Comparison of ENCODE assay signal across 8 mouse cellular contexts in the genomic region with DNA sequence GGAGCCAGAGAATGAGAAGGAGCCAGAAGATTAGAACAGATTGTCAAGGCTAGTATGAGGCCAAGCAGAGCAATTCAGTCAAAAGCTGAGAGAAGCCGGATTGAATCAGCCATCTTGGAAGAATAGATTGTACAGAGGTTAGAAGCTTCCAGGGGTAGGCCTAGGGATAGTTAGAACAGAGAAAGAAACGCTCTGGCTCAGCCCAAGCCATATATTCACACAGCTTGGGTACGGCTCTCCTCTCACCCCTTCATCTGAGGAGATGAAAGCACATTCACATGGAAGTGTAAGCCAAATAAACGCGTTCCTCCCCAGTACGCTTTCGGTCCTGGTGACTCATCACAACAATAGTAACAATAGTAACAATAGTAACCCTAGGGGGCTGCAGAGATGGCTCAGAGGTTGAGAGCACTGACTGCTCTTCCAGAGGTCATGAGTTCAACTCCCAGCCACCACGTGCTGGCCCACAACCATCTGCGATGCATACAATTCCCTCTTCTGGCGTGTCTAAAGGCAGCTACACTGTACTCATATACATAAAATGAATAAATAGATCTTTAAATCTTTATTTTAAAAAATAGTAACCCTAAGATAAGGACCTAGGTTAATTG. TPM values are rescaled to one million over a fixed set of nuclear protein-coding genes. Genes with fewer than 3 reads are reported as not detected.
DNase-seq lines count a peak whose midpoint lies in the region; ATAC-seq and TF ChIP-seq lines count a peak whose summit lies in the region.

No protein-coding gene starts in this region.

- H3K9me3 ChIP-seq in lung, embryonic 14.5 days (ENCODE audit: low read depth, low read length) = no peaks in the 10 kb centered on the region
- H3K9me3 ChIP-seq in intestine, embryonic 14.5 days (ENCODE audit: control insufficient read depth, low read length) = no peaks in the 10 kb centered on the region
- H3K9me3 ChIP-seq in neural tube, embryonic 14.5 days (ENCODE audit: control insufficient read depth, low read length) = no peaks in the 10 kb centered on the region

- no peak for ATAC-seq in lung, embryonic 14.5 days (ENCODE audit: insufficient read depth)
- ATAC-seq in intestine, embryonic 14.5 days (replicated peaks; ENCODE audit: low FRiP score, low TSS enrichment, low read depth) = no peak
- ATAC-seq in neural tube, embryonic 14.5 days (ENCODE audit: low read depth) = no peak

- H3K4me1 ChIP-seq in lung, embryonic 14.5 days (ENCODE audit: insufficient read depth) = peaks cover 8% of the 10 kb centered on the region
- peaks cover 8% of the 10 kb centered on the region for H3K4me1 ChIP-seq in intestine, embryonic 14.5 days (replicated peaks; ENCODE audit: control insufficient read depth, insufficient read depth, low read length)
- H3K4me1 ChIP-seq in neural tube, embryonic 14.5 days (ENCODE audit: control insufficient read depth, insufficient read depth, low read length) = peaks cover 14% of the 10 kb centered on the region

- no peak overlapping the region for H3K27ac ChIP-seq in lung, embryonic 14.5 days (ENCODE audit: low read depth)
- H3K27ac ChIP-seq in intestine, embryonic 14.5 days (ENCODE audit: low read depth) = no peak overlapping the region
- no peak overlapping the region for H3K27ac ChIP-seq in neural tube, embryonic 14.5 days (ENCODE audit: low read depth, low read length)

- DNase-seq in lung, embryonic 14.5 days = no peak
- no peak for DNase-seq in lung, postnatal 4 days
- peak; percentile 31 for DNase-seq in embryo, embryonic 11 days
- DNase-seq in intestine, embryonic 14.5 days (ENCODE audit: low spot score) = no peak
- DNase-seq in adrenal gland, postnatal 25 days = no peak
- DNase-seq in left cerebral cortex, adult 18-20 months (ENCODE audit: low spot score in 2 of 2) = no peak
- DNase-seq in thymus, postnatal 0 days (ENCODE audit: low spot score) = no peak

- peaks cover 27% of the 10 kb centered on the region for H3K36me3 ChIP-seq in lung, embryonic 14.5 days (ENCODE audit: insufficient read depth)
- H3K36me3 ChIP-seq in intestine, embryonic 14.5 days (ENCODE audit: control insufficient read depth, insufficient read depth, low read length) = peaks cover 27% of the 10 kb centered on the region
- H3K36me3 ChIP-seq in neural tube, embryonic 14.5 days (ENCODE audit: control insufficient read depth, insufficient read depth, low read length) = no peaks in the 10 kb centered on the region

- no peaks in the 10 kb centered on the region for H3K27me3 ChIP-seq in lung, embryonic 14.5 days (ENCODE audit: insufficient read depth, low read length)
- H3K27me3 ChIP-seq in intestine, embryonic 14.5 days (replicated peaks; ENCODE audit: control insufficient read depth, insufficient read depth, low read length) = no peaks in the 10 kb centered on the region
- no peaks in the 10 kb centered on the region for H3K27me3 ChIP-seq in neural tube, embryonic 14.5 days (ENCODE audit: control insufficient read depth, insufficient read depth, low read length)

- H3K4me2 ChIP-seq in lung, embryonic 14.5 days = peak overlapping the region; percentile 94
- peak overlapping the region; percentile 63 for H3K4me2 ChIP-seq in intestine, embryonic 14.5 days (ENCODE audit: low read length)
- H3K4me2 ChIP-seq in neural tube, embryonic 14.5 days (ENCODE audit: low read depth, low read length) = peak overlapping the region; percentile 48

- WGBS in lung, embryonic 14.5 days = 36% methylated on average over 10 of the region's 10 CpGs
- 46% methylated on average over 10 of the region's 10 CpGs for WGBS in intestine, embryonic 14.5 days
- 14% methylated on average over 10 of the region's 10 CpGs for WGBS in neural tube, embryonic 14.5 days

- peak overlapping the region; percentile 90 for H3K9ac ChIP-seq in lung, embryonic 14.5 days
- H3K9ac ChIP-seq in intestine, embryonic 14.5 days (ENCODE audit: low read length) = peak overlapping the region; percentile 79; the same call in 1 of the 2 replicates
- peak overlapping the region; percentile 71; the same call in 1 of the 2 replicates for H3K9ac ChIP-seq in neural tube, embryonic 14.5 days (replicated peaks; ENCODE audit: low read depth, low read length)

- no peak for TF ChIP-seq CTCF in lung, embryonic 14.5 days (IDR thresholded peaks at IDR 0.05; ENCODE audit: low read depth)

- peak overlapping the region; percentile 81 for H3K4me3 ChIP-seq in lung, embryonic 14.5 days (ENCODE audit: low read depth, low read length)
- peak overlapping the region; percentile 63 for H3K4me3 ChIP-seq in intestine, embryonic 14.5 days (ENCODE audit: low read depth, low read length)
- H3K4me3 ChIP-seq in neural tube, embryonic 14.5 days (ENCODE audit: low read depth, low read length) = peak overlapping the region; percentile 71

RNA-seq across cellular contexts. Expression of a gene that starts 0.7 kb away (rescaled TPM):
- 123 and 126 TPM in 2 replicates for polyA plus RNA-seq in lung, embryonic 14.5 days (2014; fragmentation: Nextera tagmentation; extraction: Ambion mirVana)
- 140 and 159 TPM in 2 replicates for polyA plus RNA-seq in intestine, embryonic 14.5 days (2014; fragmentation: Nextera tagmentation; extraction: Ambion mirVana)
- 132 and 140 TPM in 2 replicates for polyA plus RNA-seq in neural tube, embryonic 14.5 days (2014; fragmentation: Nextera tagmentation; extraction: Ambion mirVana)
- total RNA-seq in adrenal gland, postnatal 25 days (2021) = 83.3 and 85.8 TPM in 2 replicates
- total RNA-seq in left cerebral cortex, adult 18-20 months (2021) = 10 to 100 TPM; 90.5 to 94.8 TPM
- 154 and 155 TPM in 2 replicates for polyA plus RNA-seq in thymus, postnatal 0 days (2015; fragmentation: Nextera tagmentation; extraction: Ambion mirVana)

RNA-seq across cellular contexts. Expression of a gene that starts 1.0 kb away (rescaled TPM):
- 8.9 and 9.7 TPM in 2 replicates for polyA plus RNA-seq in lung, embryonic 14.5 days (2014; fragmentation: Nextera tagmentation; extraction: Ambion mirVana)
- polyA plus RNA-seq in intestine, embryonic 14.5 days (2014; fragmentation: Nextera tagmentation; extraction: Ambion mirVana) = 7.1 and 8.4 TPM in 2 replicates
- 11.2 and 13.1 TPM in 2 replicates for polyA plus RNA-seq in neural tube, embryonic 14.5 days (2014; fragmentation: Nextera tagmentation; extraction: Ambion mirVana)
- 12.8 and 17.5 TPM in 2 replicates for total RNA-seq in adrenal gland, postnatal 25 days (2021)
- total RNA-seq in left cerebral cortex, adult 18-20 months (2021) = 10 to 100 TPM; 14.5 to 15.1 TPM
- 6.0 and 7.6 TPM in 2 replicates for polyA plus RNA-seq in thymus, postnatal 0 days (2015; fragmentation: Nextera tagmentation; extraction: Ambion mirVana)

RNA-seq across cellular contexts. Expression of a gene that starts 13.0 kb away (rescaled TPM):
- polyA plus RNA-seq in lung, embryonic 14.5 days (2014; fragmentation: Nextera tagmentation; extraction: Ambion mirVana) = 29.2 and 29.3 TPM in 2 replicates
- polyA plus RNA-seq in intestine, embryonic 14.5 days (2014; fragmentation: Nextera tagmentation; extraction: Ambion mirVana) = 35.1 and 35.9 TPM in 2 replicates
- 98.8 and 104 TPM in 2 replicates for polyA plus RNA-seq in neural tube, embryonic 14.5 days (2014; fragmentation: Nextera tagmentation; extraction: Ambion mirVana)
- total RNA-seq in adrenal gland, postnatal 25 days (2021) = 3.5 and 8.0 TPM in 2 replicates
- total RNA-seq in left cerebral cortex, adult 18-20 months (2021) = 100 to 1,000 TPM; 161 to 166 TPM
- polyA plus RNA-seq in thymus, postnatal 0 days (2015; fragmentation: Nextera tagmentation; extraction: Ambion mirVana) = 1,525 and 1,527 TPM in 2 replicates

RNA-seq across cellular contexts. Expression of a gene that starts 18.3 kb away (rescaled TPM):
- polyA plus RNA-seq in lung, embryonic 14.5 days (2014; fragmentation: Nextera tagmentation; extraction: Ambion mirVana) = 1.4 and 2.6 TPM in 2 replicates
- 3.5 and 3.8 TPM in 2 replicates for polyA plus RNA-seq in intestine, embryonic 14.5 days (2014; fragmentation: Nextera tagmentation; extraction: Ambion mirVana)
- polyA plus RNA-seq in neural tube, embryonic 14.5 days (2014; fragmentation: Nextera tagmentation; extraction: Ambion mirVana) = 0.59 and 2.2 TPM in 2 replicates
- 29.6 and 31.0 TPM in 2 replicates for total RNA-seq in adrenal gland, postnatal 25 days (2021)
- total RNA-seq in left cerebral cortex, adult 18-20 months (2021) = 10 to 100 TPM in 1 of 2 experiments, 1 to 10 TPM in 1; 8.1 to 12.9 TPM
- 8.5 and 11.0 TPM in 2 replicates for polyA plus RNA-seq in thymus, postnatal 0 days (2015; fragmentation: Nextera tagmentation; extraction: Ambion mirVana)

RNA-seq across cellular contexts. Expression of a gene that starts 45.4 kb away (rescaled TPM):
- 49.5 and 61.3 TPM in 2 replicates for polyA plus RNA-seq in lung, embryonic 14.5 days (2014; fragmentation: Nextera tagmentation; extraction: Ambion mirVana)
- 53.4 and 64.5 TPM in 2 replicates for polyA plus RNA-seq in intestine, embryonic 14.5 days (2014; fragmentation: Nextera tagmentation; extraction: Ambion mirVana)
- 58.0 and 61.5 TPM in 2 replicates for polyA plus RNA-seq in neural tube, embryonic 14.5 days (2014; fragmentation: Nextera tagmentation; extraction: Ambion mirVana)
- 37.5 and 41.1 TPM in 2 replicates for total RNA-seq in adrenal gland, postnatal 25 days (2021)
- 10 to 100 TPM; 30.5 to 32.9 TPM for total RNA-seq in left cerebral cortex, adult 18-20 months (2021)
- polyA plus RNA-seq in thymus, postnatal 0 days (2015; fragmentation: Nextera tagmentation; extraction: Ambion mirVana) = 62.2 and 72.9 TPM in 2 replicates

Comparison
In these comparisons a context has a peak if more than half of its experiments do, and no peak if none do; other contexts are left out.
1. RNA of a gene that starts 13.0 kb away (polyA plus RNA-seq): 1,525 to 1,527 TPM in thymus, postnatal 0 days; 98.8 to 104 TPM in neural tube, embryonic 14.5 days, 35.1 to 35.9 TPM in intestine, embryonic 14.5 days and 29.2 to 29.3 TPM in lung, embryonic 14.5 days; every median in the first group is over 10 times any median in the second.
2. Peak in every context shown above with its lines, with median percentiles within 50 percentile points of each other: H3K4me2 ChIP-seq, H3K4me3 ChIP-seq and H3K9ac ChIP-seq.